Mouse (Mus musculus) left cerebral cortex, postnatal 36 days (tissue): ENCODE measurements at regions not wholly inside any gene's neighbourhood (a gene's known extent, or its start where the extent isn't known, plus 50 kb on each side); places are given as distances from the start of the nearest gene placed in this dataset.

Experiments
- DNase-seq, 2 experiments: peaks; one replicate each; pipeline ENCODE4 v3.0.0; 2021 to 2022; ENCODE audit warnings: low spot score in 2 of 2, mixed read lengths in 1 of 2
- intact Hi-C: fragments of 180-260 bp; cut with DNase I; formaldehyde crosslinking; loops from one replicate; pipeline ENCODE4 v1.15.1; 2025

GRCm38 (mm10) chr5:150866198-150866597, 86.2 kb upstream of the Kl start:
- DNase-seq: no peak
- intact Hi-C loops: no loop called here

- intact Hi-C loops: no loop called here
Measured at GRCm38 (mm10) chr5:150869954-150870353, 82.5 kb upstream of the Kl start.

GRCm38 (mm10) chr5:150878805-150879204, 73.6 kb upstream of the Kl start:
- intact Hi-C loops: no loop called here

More at GRCm38 (mm10) chr5:150869954-150870353, 82.5 kb upstream of the Kl start:
- DNase-seq: no peak

DNA sequence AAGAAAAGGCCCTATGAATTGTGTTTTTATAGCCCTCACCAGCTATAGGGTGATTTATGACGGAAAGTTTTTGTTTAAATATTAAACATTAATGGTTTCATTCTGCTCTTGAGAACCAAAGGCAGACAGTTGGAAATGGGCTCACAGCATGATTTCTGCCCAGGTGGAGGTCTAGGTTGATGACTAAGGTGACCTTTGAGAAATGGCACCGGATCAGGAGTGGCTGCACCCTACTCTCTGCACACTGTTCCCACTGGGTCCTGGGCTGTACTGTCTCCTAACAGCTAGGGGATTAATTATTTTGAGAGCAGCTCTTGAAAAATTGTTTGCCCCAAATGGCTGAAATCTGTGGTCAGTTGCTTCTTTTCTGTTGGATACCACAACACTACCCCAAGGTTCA, 68.7 kb upstream of the Kl start:
- no peak for DNase-seq
- intact Hi-C loops: no loop called here

More at GRCm38 (mm10) chr5:150878805-150879204, 73.6 kb upstream of the Kl start:
- DNase-seq: no peak

DNA sequence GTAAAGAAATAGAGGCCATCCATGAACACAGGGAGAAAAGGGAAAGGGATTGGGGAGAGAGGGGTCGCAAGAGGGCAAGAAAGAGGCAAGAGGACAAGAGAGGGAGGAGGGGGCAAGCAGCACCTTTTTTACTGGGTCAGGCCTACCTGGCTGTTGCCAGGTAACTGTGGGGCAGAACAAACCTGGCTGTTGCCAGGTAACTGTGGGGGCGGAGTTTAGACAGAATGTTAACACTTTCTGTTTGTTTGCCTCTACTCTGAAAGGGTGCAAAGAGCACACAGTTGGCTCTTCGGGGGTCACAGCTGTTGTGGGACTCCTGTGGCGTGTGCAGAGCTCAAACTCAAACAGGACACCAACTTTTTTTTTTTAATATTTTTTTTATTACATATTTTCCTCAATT, 62.3 kb upstream of the Kl start:
- no peak for DNase-seq
- intact Hi-C loops: no loop called here

DNA sequence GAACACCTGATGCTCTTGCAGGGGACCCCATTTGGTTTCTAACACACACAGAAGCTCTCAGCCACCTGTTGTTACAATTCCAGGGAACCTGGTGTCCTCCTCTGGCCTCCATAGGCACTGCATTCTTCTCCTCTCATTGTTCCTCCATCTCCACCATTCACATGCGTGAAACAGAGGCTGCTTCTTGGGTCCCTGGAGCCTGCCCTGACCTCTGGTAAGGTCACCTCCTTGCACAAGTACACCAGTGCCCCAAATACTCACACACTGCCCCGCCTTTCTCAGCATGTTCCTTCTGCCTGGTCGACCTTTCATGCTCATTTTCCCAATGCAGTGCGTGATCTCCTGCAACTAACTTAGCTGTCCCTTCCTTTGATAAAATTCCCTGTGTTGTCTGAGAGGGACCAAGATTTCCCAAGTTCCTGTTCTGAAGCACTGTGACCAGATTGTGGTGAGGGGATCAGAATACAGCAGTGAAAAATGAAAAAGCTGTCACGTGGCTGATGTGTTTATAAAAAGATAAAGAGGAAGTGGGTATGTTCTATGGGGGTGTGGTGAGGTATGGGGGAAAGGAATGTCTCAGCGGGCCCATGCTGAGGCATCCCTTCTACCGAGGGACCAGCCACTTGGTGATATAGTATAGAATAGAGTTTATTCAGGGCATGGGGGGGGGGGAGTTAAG, 61.0 kb upstream of the Kl start:
- intact Hi-C loops: no loop called here
- no peak for DNase-seq

DNA sequence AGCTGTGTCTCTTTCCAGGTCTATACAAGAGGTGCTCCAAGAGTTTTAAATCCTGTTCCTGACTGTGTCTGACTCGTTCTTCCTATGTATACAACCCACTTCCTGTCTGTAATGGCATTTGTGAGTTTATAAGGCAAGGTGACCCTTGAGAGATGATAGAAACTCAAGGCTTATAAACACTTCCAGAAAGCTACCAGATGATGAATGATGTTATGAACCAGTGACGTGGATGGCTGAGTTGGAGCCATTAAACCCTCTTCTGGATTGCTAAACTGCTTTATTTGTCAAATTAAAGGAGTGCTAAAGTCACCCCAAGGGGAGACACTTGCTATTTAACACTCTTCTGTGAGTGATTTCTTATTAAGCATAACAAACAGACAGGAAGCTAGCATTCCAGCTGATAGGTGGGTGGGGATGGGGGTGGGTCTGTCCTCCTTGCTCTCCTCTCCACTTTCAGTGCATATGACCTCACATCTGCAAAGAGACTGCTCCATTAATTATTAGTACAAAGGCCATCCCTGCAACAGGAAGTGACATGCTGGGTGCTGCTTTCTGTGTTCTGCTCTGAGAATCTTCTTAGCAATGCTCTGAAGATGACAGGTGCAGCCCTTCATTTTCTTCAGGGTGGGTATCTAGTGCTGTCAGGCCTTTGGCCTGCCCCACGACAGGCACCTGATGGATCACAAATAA, 58.2 kb upstream of the Kl start:
- intact Hi-C loops: no loop called here

DNA sequence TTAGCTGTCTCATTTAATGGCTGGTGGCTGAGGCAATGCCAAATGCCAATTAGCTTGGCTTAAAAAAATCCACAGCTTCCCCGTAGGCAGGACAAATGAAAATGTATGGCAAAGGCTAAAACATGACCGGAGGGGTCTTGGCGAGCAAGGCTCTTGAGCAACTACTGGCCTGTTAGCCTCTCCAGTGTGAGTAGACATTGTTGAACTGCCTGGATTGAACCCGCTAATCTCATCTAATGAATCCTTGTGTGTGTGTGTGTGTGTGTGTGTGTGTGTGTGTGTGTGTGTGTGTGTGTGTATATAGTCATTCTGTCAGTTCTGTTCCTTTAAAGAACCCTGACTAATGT, 57.7 kb upstream of the Kl start:
- intact Hi-C loops: no loop called here
- no peak for DNase-seq

More for the DNA sequence above, 58.2 kb upstream of the Kl start:
- DNase-seq: no peak

- no peak for DNase-seq
- intact Hi-C loops: loop anchor here (10.0 kb wide), 1 partner anchor 463 kb away; no protein-coding TSS in a partner anchor
Measured at GRCm38 (mm10) chr5:150901661-150902060, 50.7 kb upstream of the Kl start.
